Mouse (Mus musculus) neural tube, embryonic 13.5 days (tissue): ENCODE results near the gene Pax3. TPM values are rescaled to one million over a fixed set of nuclear protein-coding genes. Genes with fewer than 3 reads are reported as not detected.
A peak's percentile ranks its signal among the peaks of the same experiment; 100 is the strongest.

ENCODE experiments used
- ATAC-seq: fragments of 200-750 bp; cut with Nextera tagmentation; 2 replicates; pipeline ENCODE4 v1.8.0; 2017; ENCODE audit warnings: low read depth, mild to moderate bottlenecking, moderate TSS enrichment, moderate library complexity
- H3K27ac ChIP-seq: fragments of 300-500 bp; sonication (generic); replicated peaks from 2 replicates; pipeline ENCODE4 v1.5.1; 2015; ENCODE audit warnings: moderate library complexity, mild to moderate bottlenecking, inconsistent platforms
- H3K27me3 ChIP-seq: fragments of 300-500 bp; sonication (generic); 2 replicates; pipeline ENCODE4 v1.6.1; 2015; ENCODE audit warnings: mild to moderate bottlenecking, inconsistent platforms
- H3K36me3 ChIP-seq: fragments of 300-500 bp; sonication (generic); 2 replicates; pipeline ENCODE4 v1.6.1; 2015; ENCODE audit warnings: mild to moderate bottlenecking, inconsistent platforms
- H3K4me1 ChIP-seq: fragments of 300-500 bp; sonication (generic); replicated peaks from 2 replicates; pipeline ENCODE4 v1.6.1; 2015; ENCODE audit warnings: inconsistent platforms
- H3K4me2 ChIP-seq: fragments of 300-500 bp; sonication (generic); 2 replicates; pipeline ENCODE4 v1.6.1; 2015; ENCODE audit warnings: inconsistent platforms, mild to moderate bottlenecking, moderate library complexity
- H3K4me3 ChIP-seq: fragments of 300-500 bp; sonication (generic); 2 replicates; pipeline ENCODE4 v1.5.1; 2015; ENCODE audit warnings: mild to moderate bottlenecking, inconsistent platforms
- H3K9ac ChIP-seq: fragments of 300-500 bp; sonication (generic); 2 replicates; pipeline ENCODE4 v1.6.1; 2015; ENCODE audit warnings: moderate library complexity, mild to moderate bottlenecking, inconsistent platforms
- H3K9me3 ChIP-seq: fragments of 300-500 bp; sonication (generic); 2 replicates; pipeline ENCODE4 v1.6.1; 2016; ENCODE audit warnings: inconsistent platforms
- WGBS: fragments of 180-500 bp; shearing (Covaris S2); methylation state at CpG from one replicate; pipeline ENCODE4 v1.1.7; 2015; 5-methylcytosine and 5-hydroxymethylcytosine counted together
- polyA plus RNA-seq: library from polyadenylated mRNA; unstranded; fragments of >200 nt; fragmentation: Nextera tagmentation; extraction: Ambion mirVana; gene quantifications from 2 replicates; pipeline ENCODE4 v1.2.1, GENCODE M21; 2015

Pax3 gene
- 12.9 and 17.0 TPM in 2 replicates for polyA plus RNA-seq

DNA sequence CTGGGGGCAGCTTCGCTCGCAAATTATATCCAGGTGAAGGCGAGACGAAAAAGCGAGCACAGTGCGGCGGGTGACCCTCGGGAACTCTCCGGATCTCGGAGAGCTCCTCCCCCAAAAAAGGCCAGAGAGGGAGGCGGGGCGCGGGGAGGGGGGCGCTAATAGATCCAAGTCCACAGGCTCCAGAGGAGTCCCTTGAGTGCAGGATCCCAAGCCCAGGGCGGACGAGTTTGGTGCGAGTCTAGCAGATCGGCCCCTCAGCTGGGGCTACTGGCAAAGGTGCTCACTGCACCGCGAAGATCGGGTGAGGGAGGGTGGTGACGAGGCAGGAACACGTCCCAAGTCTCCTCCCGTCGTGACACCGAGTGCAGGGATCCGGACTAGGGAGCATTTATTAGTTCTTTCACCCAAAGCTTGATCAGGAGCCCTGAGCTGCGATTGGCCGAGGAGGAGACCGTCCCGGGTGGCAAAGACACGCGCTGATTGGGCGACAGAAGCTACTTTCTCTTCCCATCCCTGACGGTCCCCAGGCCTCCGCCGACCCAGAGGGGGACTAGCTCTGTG is at the start of gene Pax3:
TSS of gene Pax3 (minus strand) at position 384 of the 561 bp plus-strand sequence.
- Histone ChIP-seq H3K36me3 (no peaks in the 10 kb centered on the region), H3K4me3 (peak within 1 kb of the TSS; percentile 46), H3K4me2 (peak within 1 kb of the TSS; percentile 74), H3K4me1 (peaks cover 69% of the 10 kb centered on the region), H3K27me3 (peaks cover 96% of the 10 kb centered on the region), H3K9ac (peak within 1 kb of the TSS; percentile 67), H3K9me3 (no peaks in the 10 kb centered on the region), H3K27ac (peak within 1 kb of the TSS; percentile 80)
- WGBS, result under 1% methylated on average over 37 of the region's 37 CpGs
- peak; percentile 68 for ATAC-seq

DNA sequence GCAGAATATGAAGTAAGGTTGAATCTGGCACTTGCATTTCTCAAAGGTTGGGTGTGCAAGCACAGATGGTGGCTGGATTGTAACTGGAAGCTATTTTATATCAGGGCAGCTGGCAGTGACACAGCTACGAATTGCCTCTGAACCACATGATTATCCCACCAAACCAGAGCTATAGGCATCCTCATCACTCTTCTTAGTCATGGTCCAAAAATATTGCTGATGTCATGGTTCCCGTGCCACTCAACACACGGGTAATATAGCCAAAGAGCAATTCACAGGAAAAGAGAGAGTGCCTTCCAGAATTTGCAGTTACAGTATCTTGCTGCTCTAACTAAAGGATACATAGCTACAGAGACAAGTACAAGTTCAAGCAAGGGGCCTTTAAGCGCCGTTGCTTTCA is 37.4 kb upstream of the Pax3 start:
- Histone ChIP-seq H3K4me3 (no peak overlapping the region), H3K9ac (no peak overlapping the region), H3K4me2 (no peak overlapping the region), H3K4me1 (no peaks in the 10 kb centered on the region), H3K27ac (no peak overlapping the region), H3K27me3 (no peaks in the 10 kb centered on the region), H3K36me3 (no peaks in the 10 kb centered on the region), H3K9me3 (no peaks in the 10 kb centered on the region)
- 86% methylated on average over 5 of the region's 5 CpGs for WGBS
- no peak for ATAC-seq

DNA sequence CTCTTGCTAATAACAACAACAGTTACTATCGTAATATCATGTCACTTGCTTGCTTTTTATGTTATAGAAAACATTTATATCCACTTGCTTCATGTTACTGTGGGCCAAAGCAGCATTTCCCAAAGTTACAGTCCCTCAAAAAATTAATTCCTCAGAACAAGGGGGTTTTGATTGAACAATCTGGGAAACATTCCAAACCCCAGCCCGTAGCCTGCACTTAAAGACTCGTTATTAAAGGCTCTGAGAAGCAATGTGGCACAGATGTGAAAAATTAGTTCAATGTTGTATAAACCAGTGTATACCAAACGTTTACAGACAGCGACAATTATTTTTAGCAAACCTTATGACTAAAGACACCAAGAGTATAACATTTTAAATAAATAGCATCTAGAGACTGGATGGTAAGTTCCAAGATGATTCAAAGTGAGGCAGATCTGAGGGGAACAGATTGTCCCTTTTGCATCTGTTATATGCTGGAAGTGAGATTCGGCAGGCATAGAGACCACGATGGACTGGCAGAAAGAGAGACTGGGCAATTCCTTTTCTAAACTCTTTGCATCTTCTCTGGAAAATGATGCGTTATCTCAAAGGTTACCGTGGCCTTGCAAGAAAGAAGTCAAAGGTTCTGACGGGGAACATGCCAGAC is 35.1 kb upstream of the Pax3 start:
- 73% methylated on average over 10 of the region's 10 CpGs for WGBS
- Histone ChIP-seq H3K27ac (no peak overlapping the region), H3K4me1 (no peaks in the 10 kb centered on the region), H3K4me3 (no peak overlapping the region), H3K36me3 (no peaks in the 10 kb centered on the region), H3K27me3 (peaks cover 5% of the 10 kb centered on the region; the same call in 1 of the 2 replicates), H3K9ac (no peak overlapping the region), H3K4me2 (no peak overlapping the region), H3K9me3 (no peaks in the 10 kb centered on the region)
- ATAC-seq, result no peak

DNA sequence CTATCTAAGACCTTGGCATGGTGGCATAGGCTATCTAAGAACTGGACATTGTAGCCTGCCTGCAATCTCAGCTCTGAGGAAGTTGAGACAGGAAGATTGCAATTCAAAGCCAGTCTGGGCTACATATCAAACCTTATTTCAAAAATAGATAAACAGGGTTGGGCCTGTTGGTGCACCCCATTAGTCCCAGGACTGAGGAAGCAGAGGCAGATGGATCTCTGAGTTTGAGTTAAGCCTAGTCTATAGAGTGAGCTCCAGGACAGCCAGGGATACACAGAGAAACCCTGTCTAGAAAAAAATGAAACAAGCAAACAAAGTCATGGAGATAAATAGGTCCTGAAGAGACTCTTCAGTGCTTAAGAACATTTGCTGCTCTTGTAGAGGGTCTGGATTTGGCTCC is 32.9 kb upstream of the Pax3 start:
- H3K27ac ChIP-seq, result no peak overlapping the region
- H3K4me1 ChIP-seq, result no peaks in the 10 kb centered on the region
- peaks cover 5% of the 10 kb centered on the region; the same call in 1 of the 2 replicates for H3K27me3 ChIP-seq
- no peak overlapping the region for H3K4me3 ChIP-seq
- no peak overlapping the region for H3K9ac ChIP-seq
- H3K4me2 ChIP-seq, result no peak overlapping the region
- no peaks in the 10 kb centered on the region for H3K9me3 ChIP-seq
- no peaks in the 10 kb centered on the region for H3K36me3 ChIP-seq
- ATAC-seq, result no peak

DNA sequence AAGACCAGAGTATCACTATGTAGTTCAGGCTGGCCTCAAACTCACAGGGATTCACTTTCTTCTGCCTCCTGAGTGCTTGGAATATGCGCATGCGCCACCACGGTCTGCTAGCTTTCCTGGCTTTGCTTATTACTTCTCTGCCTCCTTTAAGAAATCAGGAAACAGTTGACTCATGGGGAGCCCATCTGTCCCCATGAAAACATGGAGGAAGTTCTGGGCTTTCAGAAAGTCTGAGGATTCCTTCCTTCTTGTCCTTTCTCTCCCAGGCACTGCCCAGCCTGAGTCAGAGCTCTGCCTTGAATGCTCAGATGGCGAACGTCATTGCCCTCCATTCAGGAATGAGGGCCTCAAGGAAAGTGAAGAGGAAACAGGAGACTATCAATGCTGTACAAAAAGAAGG is 31.8 kb upstream of the Pax3 start:
- no peaks in the 10 kb centered on the region for H3K4me1 ChIP-seq
- ATAC-seq, result no peak

DNA sequence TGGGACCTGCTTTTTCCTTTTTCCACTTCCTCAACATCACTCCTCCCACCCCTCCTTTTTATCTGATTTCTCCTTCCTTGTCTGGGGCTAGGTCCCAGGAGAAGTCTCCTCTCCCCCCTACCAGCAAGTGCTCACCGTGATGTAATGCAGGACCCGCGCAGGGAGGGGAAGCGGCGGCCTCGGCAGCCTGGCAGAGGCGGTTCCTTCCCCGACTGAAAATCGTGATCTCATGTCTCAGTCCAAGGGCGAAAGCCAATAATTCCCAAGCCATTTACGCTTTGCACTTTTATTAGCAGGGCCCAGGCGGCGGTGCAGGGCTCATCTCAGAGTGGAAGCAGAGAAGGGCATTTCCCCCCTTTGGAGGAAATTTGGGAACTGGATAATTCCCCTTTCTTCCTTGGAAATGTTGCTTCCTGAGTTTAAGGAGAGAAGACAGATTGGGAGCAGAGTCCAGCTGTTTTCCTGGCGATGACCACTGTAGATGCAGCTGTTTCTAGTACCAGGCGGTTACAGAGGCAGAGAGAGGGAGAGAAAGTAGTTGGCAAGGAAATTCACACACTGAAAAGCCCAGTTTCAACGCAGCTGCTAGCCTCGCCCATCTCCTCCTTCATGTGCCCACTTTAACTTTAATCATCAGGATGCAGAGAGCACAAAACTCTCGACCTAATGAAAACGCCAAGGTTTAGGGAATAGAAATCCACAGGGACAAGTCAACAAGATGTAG is 21.3 kb upstream of the Pax3 start:
- Histone ChIP-seq H3K4me2 (peak overlapping the region; percentile 90), H3K36me3 (no peaks in the 10 kb centered on the region), H3K27me3 (peaks cover 90% of the 10 kb centered on the region), H3K4me3 (peak overlapping the region; percentile 64), H3K27ac (no peak overlapping the region), H3K9me3 (no peaks in the 10 kb centered on the region), H3K9ac (no peak overlapping the region), H3K4me1 (peaks cover 30% of the 10 kb centered on the region)
- WGBS, result 2% methylated on average over 19 of the region's 19 CpGs
- 0 out of 2 replicates have a peak, but pooled peaks have one; percentile 10 for ATAC-seq

More for the DNA sequence above, 31.8 kb upstream of the Pax3 start:
- Histone ChIP-seq H3K4me3 (no peak overlapping the region), H3K36me3 (no peaks in the 10 kb centered on the region), H3K27ac (no peak overlapping the region), H3K27me3 (peaks cover 5% of the 10 kb centered on the region; the same call in 1 of the 2 replicates), H3K4me2 (no peak overlapping the region), H3K9me3 (no peaks in the 10 kb centered on the region), H3K9ac (no peak overlapping the region)
- 62% methylated on average over 5 of the region's 5 CpGs for WGBS

DNA sequence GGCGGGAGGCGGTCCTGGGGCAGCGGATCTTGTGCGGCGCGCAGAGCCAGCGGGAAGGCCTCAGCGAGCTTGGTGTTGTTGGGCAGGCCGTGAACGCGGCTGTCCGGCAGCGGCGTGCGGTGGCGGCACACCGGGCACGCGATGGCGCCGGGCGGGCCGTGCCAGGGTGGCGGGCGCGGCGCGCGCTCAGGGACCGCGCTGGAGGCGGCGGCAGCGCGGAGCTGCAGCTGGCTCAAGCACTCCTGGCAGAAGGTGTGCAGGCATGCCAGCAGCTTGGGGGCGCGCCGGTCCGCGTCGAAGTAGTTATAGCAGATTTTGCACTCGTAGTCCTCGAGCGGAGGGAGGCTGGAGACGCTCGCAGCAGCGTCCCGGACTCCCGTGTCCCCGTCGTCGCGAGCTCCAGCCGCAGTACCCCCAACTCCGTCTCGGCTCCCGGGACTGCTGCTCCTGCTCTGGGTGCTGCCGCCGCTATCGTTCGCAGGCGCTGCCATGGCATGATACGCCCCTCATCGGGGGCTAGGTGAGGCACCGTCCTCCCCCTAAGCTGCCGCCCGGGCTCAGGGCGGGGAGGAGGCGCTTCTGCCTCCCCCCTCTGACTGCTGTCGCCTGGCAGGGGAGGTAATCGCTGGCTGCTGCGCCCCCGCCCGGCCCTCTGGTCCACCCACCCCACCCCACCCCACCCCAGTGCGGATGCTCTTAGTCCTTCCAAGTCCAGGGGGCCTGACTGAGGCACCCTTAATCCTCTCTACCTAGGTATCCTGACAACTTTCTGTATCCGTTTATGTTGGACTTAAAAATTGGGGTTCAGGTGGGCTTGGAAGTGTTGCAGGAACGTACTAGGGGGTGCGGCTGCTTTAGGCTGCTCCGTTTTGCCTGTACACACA is 20.5 kb upstream of the Pax3 start:
- ATAC-seq, result peak; percentile 86
- WGBS, result under 1% methylated on average over 73 of the region's 79 CpGs
- Histone ChIP-seq H3K4me1 (peaks cover 30% of the 10 kb centered on the region), H3K4me2 (peak overlapping the region; percentile 90), H3K4me3 (peak overlapping the region; percentile 64), H3K9me3 (no peaks in the 10 kb centered on the region), H3K27ac (peak overlapping the region; percentile 46; the same call in 1 of the 2 replicates), H3K36me3 (no peaks in the 10 kb centered on the region), H3K9ac (peak overlapping the region; percentile 73), H3K27me3 (peaks cover 95% of the 10 kb centered on the region)

DNA sequence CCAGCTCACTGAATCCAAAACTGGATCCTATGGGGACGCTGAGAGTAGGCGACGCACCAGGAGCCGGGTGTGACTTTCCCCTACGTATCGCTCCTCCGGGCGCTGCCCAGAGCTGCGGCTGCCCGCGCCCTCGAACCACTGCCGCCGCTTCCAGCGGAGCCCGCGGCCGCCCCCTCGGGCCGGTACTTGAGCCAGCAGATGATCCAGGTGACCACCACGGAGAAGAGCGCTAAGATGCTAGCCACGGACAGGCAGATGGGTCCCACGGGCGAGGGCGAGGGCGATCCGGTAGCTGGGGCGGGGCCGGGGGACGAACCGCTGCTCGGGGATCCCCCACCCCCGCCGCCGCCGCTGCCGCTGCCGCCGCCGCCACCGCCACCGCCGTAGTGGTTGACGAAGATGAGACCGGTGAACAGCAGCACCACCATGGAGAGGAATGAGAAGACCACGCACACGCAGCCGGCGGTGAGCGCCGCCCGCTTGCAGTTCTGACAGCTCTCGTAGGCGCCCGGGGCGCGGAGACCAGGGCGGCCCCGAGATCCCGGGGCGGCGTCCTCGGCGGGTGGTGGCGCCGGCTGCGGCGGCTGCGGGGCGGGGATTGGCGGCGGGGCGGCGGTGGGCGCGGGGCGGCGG is 19.7 kb upstream of the Pax3 start:
- Histone ChIP-seq H3K27ac (peak overlapping the region; percentile 46; the same call in 1 of the 2 replicates), H3K4me1 (peaks cover 30% of the 10 kb centered on the region), H3K9me3 (no peaks in the 10 kb centered on the region), H3K4me3 (peak overlapping the region; percentile 64), H3K4me2 (peak overlapping the region; percentile 90), H3K27me3 (peaks cover 100% of the 10 kb centered on the region), H3K9ac (peak overlapping the region; percentile 73), H3K36me3 (no peaks in the 10 kb centered on the region)
- under 1% methylated on average over 53 of the region's 79 CpGs for WGBS
- peak; percentile 61 for ATAC-seq

DNA sequence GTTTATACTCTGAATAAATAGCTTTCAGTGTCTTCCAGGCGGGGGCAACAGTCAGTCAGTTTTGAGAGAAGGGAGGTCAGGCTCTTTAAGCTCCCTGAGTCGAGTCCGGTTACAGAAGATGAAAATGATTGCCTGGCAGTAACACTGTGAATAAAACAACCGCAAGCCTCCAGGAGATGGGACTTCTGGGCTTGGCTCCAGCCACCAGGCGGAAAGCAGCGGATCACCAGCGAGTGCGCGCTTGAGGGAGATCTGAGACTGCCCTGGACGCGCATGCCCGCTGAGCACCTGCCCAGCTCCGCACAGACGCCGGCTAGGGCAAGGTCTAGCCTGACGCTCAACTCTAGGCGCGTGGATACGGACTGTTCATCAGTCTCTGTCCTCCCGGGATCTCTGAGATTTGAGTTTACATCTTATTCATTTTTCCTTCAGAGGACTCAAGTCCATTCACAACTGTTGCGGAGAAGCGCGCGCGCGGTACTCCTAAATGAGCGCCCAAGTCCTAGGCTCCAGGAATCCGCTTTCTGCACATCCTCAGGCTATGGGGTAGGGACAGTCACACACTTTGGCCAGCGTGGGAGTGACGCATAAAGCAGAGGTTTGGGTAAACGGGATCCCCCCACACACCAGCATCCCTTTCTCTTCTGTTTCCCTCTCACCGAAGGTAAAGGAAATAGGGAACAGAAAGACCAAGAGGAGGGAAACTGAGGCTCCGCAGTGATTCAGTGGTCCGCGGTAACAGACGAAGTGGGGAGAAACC is 19.0 kb upstream of the Pax3 start:
- Histone ChIP-seq H3K36me3 (no peaks in the 10 kb centered on the region), H3K4me1 (peaks cover 30% of the 10 kb centered on the region), H3K4me3 (peak overlapping the region; percentile 64), H3K27ac (no peak overlapping the region), H3K4me2 (peak overlapping the region; percentile 90), H3K9me3 (no peaks in the 10 kb centered on the region), H3K27me3 (peaks cover 100% of the 10 kb centered on the region), H3K9ac (peak overlapping the region; percentile 73; the same call in 1 of the 2 replicates)
- peak; percentile 45 for ATAC-seq
- under 1% methylated on average over 36 of the region's 36 CpGs for WGBS

DNA sequence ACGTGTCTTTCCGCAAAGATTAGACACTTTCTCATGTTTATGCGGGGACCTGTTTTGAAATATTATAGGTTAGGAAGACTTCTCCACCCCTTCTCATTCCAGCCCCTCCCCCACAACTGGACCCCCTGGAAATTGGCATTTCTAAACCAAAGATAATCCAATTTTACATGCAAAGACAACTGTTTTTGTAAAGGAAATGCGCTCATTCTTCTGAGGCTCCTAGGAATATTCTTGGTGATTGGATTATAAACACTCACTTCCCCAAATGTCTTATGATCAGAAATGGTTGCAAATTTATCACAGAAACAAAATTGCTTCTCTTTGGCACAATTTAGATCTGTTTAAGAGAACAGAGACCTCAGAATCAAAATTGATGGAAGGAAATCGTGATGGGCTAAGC is 14.1 kb upstream of the Pax3 start:
- H3K36me3 ChIP-seq, result no peaks in the 10 kb centered on the region
- H3K4me3 ChIP-seq, result no peak overlapping the region
- 6% methylated on average over 5 of the region's 5 CpGs for WGBS
- no peak overlapping the region for H3K4me2 ChIP-seq
- H3K27ac ChIP-seq, result no peak overlapping the region
- H3K4me1 ChIP-seq, result peaks cover 6% of the 10 kb centered on the region
- H3K9me3 ChIP-seq, result no peaks in the 10 kb centered on the region
- ATAC-seq, result no peak
- H3K9ac ChIP-seq, result no peak overlapping the region
- H3K27me3 ChIP-seq, result peaks cover 99% of the 10 kb centered on the region

DNA sequence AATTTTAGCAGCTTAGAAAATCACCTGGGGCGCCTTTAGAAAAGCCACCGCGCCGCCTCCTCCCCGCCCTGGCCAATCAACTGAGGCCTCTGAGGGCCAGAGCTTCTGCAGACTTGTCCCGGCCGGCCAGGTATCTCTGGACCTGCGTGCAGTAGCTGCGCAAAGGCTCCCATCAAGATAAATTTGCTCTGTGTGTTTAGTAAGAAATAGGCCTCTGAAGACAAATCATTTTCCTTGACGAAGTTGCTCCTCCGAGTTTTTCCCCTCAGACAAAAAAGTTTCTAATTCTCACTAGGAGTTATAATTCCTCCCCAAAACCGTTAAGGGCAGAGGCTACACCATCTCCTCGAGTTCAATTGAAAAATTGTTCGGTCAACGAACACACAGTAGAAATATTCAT is 13.6 kb upstream of the Pax3 start:
- Histone ChIP-seq H3K4me2 (no peak overlapping the region), H3K9ac (no peak overlapping the region), H3K9me3 (no peaks in the 10 kb centered on the region), H3K36me3 (no peaks in the 10 kb centered on the region), H3K4me3 (no peak overlapping the region), H3K4me1 (peaks cover 2% of the 10 kb centered on the region; the same call in 1 of the 2 replicates), H3K27ac (no peak overlapping the region), H3K27me3 (peaks cover 99% of the 10 kb centered on the region)
- ATAC-seq, result no peak
- 1% methylated on average over 15 of the region's 15 CpGs for WGBS
